Mouse (Mus musculus) liver, embryonic 14.5 days (tissue): ENCODE results near the gene Pym1. TPM values are rescaled to one million over a fixed set of nuclear protein-coding genes. Genes with fewer than 3 reads are reported as not detected.
A peak's percentile ranks its signal among the peaks of the same experiment; 100 is the strongest.

Experiments used
- ATAC-seq: fragments of 200-750 bp; cut with Nextera tagmentation; 2 replicates; pipeline ENCODE4 v1.8.0; 2017; ENCODE audit warnings: moderate number of reproducible peaks, mild to moderate bottlenecking, moderate library complexity; ENCODE audit not compliant: insufficient read depth
- DNase-seq, 3 experiments: peaks; one replicate each; pipeline ENCODE4 v3.0.0-alpha.2; 2012 to 2013; ENCODE audit warnings: low read depth in 3 of 3, low spot score in 3 of 3
- H3K27ac ChIP-seq: fragments of 300-500 bp; sonication (generic); 2 replicates; pipeline ENCODE4 v1.5.1; 2014; ENCODE audit warnings: moderate library complexity, mild to moderate bottlenecking, control low read depth, inconsistent platforms
- H3K27me3 ChIP-seq: fragments of 300-500 bp; sonication (generic); 2 replicates; pipeline ENCODE4 v1.6.1; 2014; ENCODE audit warnings: mild to moderate bottlenecking, low read length, moderate library complexity; ENCODE audit not compliant: control insufficient read depth, insufficient read depth
- H3K36me3 ChIP-seq: fragments of 300-500 bp; sonication (generic); replicated peaks from 2 replicates; pipeline ENCODE4 v1.6.1; 2014; ENCODE audit warnings: low read depth; ENCODE audit not compliant: control insufficient read depth, insufficient read depth
- H3K4me1 ChIP-seq, 2 experiments: fragments of 200-500 bp in 1 of 2; fragments of 300-500 bp in 1 of 2; sonication (generic) in 1 of 2; replicated peaks; 2 replicates each; pipeline ENCODE4 v1.6.1; 2012 to 2014; ENCODE audit warnings: antibody characterized with exemption in 1 of 2, inconsistent platforms in 1 of 2, low read length in 1 of 2; ENCODE audit not compliant: control insufficient read depth in 2 of 2, insufficient read depth in 2 of 2
- H3K4me2 ChIP-seq: fragments of 300-500 bp; sonication (generic); 2 replicates; pipeline ENCODE4 v1.6.1; 2014; ENCODE audit warnings: low read depth, mild to moderate bottlenecking, control low read depth, moderate library complexity
- H3K4me3 ChIP-seq, 2 experiments: fragments of 200-500 bp in 1 of 2; fragments of 300-500 bp in 1 of 2; sonication (generic) in 1 of 2; 2 replicates each; pipeline ENCODE4 v1.5.1; 2012 to 2014; ENCODE audit warnings: low read depth in 2 of 2, low read length in 2 of 2, mild to moderate bottlenecking in 2 of 2, control low read depth in 1 of 2, inconsistent platforms in 1 of 2, moderate library complexity in 1 of 2; ENCODE audit not compliant: insufficient read depth in 1 of 2
- H3K9ac ChIP-seq: fragments of 300-500 bp; sonication (generic); replicated peaks from 2 replicates; pipeline ENCODE4 v1.6.1; 2014; ENCODE audit warnings: mild to moderate bottlenecking, control low read depth, moderate library complexity
- H3K9me3 ChIP-seq: fragments of 300-500 bp; sonication (generic); 2 replicates; pipeline ENCODE4 v1.6.1; 2016; ENCODE audit warnings: low read length, mixed read lengths; ENCODE audit not compliant: control insufficient read depth
- CTCF ChIP-seq: IDR thresholded peaks from 2 replicates; pipeline ENCODE4 v1.5.1; 2016; ENCODE audit warnings: antibody characterized with exemption, low read depth, control low read depth
- EP300 ChIP-seq: IDR thresholded peaks from 2 replicates; pipeline ENCODE4 v1.6.1; 2016; ENCODE audit warnings: antibody characterized with exemption, low read depth
- WGBS: fragments of 180-500 bp; shearing (Covaris S2); extraction: QIAGEN DNeasy Blood & Tissue Kit; methylation state at CpG from one replicate; pipeline ENCODE4 v1.1.7; 2014; ENCODE audit not compliant: insufficient replicate concordance; 5-methylcytosine and 5-hydroxymethylcytosine counted together
- polyA plus RNA-seq, 2 experiments: library from polyadenylated mRNA; depleted of rRNA in 1 of 2; stranded (reverse) in 1 of 2; unstranded in 1 of 2; fragments of >200 nt; fragmentation: Nextera tagmentation in 1 of 2; extraction: Ambion mirVana in 1 of 2; gene quantifications; 2 replicates each; pipeline versions ENCODE4 v1.2.1 to v1.2.3; 2012 to 2014

Gene Pym1
- polyA plus RNA-seq, 2 experiments = 12.4 to 19.5 TPM

DNA sequence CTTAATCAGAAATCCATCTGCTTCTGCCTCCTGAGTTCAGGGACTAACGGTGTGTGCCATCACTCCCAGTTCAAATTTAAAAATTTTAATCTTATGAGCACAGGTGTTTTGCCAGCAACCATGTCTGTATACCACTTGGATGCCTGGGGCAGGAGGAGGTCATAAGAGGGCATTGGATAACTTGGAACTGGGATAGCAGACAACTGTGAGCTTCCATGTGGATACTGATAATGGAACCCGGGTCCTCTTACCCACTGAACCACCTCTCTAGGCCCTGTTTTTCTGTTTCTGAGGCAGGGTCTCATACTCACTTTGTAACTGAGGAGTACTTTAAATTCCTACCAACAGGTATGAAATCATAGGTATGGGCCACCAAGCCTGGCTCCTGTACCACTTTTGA lies 30.8 kb downstream of the Pym1 start:
- no peak for ATAC-seq
- H3K27ac ChIP-seq = no peak overlapping the region
- 61% methylated on average over 2 of the region's 2 CpGs for WGBS

GRCm38 (mm10) chr10:128779011-128779795 lies 31.5 kb downstream of the Pym1 start:
- no peak overlapping the region for H3K27ac ChIP-seq
- no peaks in the 10 kb centered on the region for H3K36me3 ChIP-seq
- ATAC-seq (peak; percentile 70), DNase-seq (peak in 2 of 3 experiments; percentile 22 to 58)
- no peaks in the 10 kb centered on the region for H3K9me3 ChIP-seq
- no peak overlapping the region for H3K9ac ChIP-seq
- 15% methylated on average over 8 of the region's 8 CpGs for WGBS
- no peak overlapping the region for H3K4me2 ChIP-seq
- H3K4me1 ChIP-seq = peaks cover 0 to 9% of the 10 kb centered on the region in 2 experiments; a peak in 2 of 4 replicates
- H3K4me3 ChIP-seq = no peak overlapping the region
- no peaks in the 10 kb centered on the region for H3K27me3 ChIP-seq
- no peak for TF ChIP-seq CTCF
- no peak for TF ChIP-seq EP300

More for the DNA sequence above, 30.8 kb downstream of the Pym1 start:
- no peak for DNase-seq
- H3K27me3 ChIP-seq = no peaks in the 10 kb centered on the region
- H3K9me3 ChIP-seq = no peaks in the 10 kb centered on the region
- H3K4me3 ChIP-seq = no peak overlapping the region
- no peak overlapping the region for H3K4me2 ChIP-seq
- TF ChIP-seq EP300 (no peak), CTCF (no peak)
- H3K4me1 ChIP-seq = peaks cover 0 to 9% of the 10 kb centered on the region in 2 experiments; a peak in 2 of 4 replicates
- H3K36me3 ChIP-seq = no peaks in the 10 kb centered on the region
- H3K9ac ChIP-seq = no peak overlapping the region

- Histone ChIP-seq H3K4me1 (peaks cover 0 to 9% of the 10 kb centered on the region in 2 experiments; a peak in 2 of 4 replicates), H3K4me2 (no peak overlapping the region), H3K9ac (no peak overlapping the region), H3K27me3 (no peaks in the 10 kb centered on the region), H3K9me3 (no peaks in the 10 kb centered on the region), H3K27ac (no peak overlapping the region), H3K4me3 (no peak overlapping the region), H3K36me3 (no peaks in the 10 kb centered on the region)
- TF ChIP-seq EP300 = no peak
- TF ChIP-seq CTCF = no peak
- WGBS = 18% methylated on average over 1 of the region's 1 CpGs
- DNase-seq (no peak), ATAC-seq (no peak)
Measured at GRCm38 (mm10) chr10:128780200-128780599, 32.5 kb downstream of the Pym1 start.

- TF ChIP-seq EP300 = no peak
- TF ChIP-seq CTCF = no peak
- Histone ChIP-seq H3K4me3 (peak within 1 kb of the TSS; percentile 32 to 57), H3K9me3 (no peaks in the 10 kb centered on the region), H3K27me3 (no peaks in the 10 kb centered on the region), H3K4me2 (peak within 1 kb of the TSS; percentile 46), H3K4me1 (peaks cover 0 to 2% of the 10 kb centered on the region in 2 experiments; a peak in 1 of 4 replicates), H3K36me3 (no peaks in the 10 kb centered on the region), H3K9ac (no peak within 1 kb of the TSS), H3K27ac (no peak within 1 kb of the TSS)
- ATAC-seq (peak; percentile 49), DNase-seq (no peak)
- WGBS = 64% methylated on average over 7 of the region's 7 CpGs
Measured at GRCm38 (mm10) chr10:128790398-128791124, 42.9 kb downstream of the Pym1 start, which contains the start of gene Mmp19. Gene Mmp19, plus strand, starts transcription at chr10:128790910.

DNA sequence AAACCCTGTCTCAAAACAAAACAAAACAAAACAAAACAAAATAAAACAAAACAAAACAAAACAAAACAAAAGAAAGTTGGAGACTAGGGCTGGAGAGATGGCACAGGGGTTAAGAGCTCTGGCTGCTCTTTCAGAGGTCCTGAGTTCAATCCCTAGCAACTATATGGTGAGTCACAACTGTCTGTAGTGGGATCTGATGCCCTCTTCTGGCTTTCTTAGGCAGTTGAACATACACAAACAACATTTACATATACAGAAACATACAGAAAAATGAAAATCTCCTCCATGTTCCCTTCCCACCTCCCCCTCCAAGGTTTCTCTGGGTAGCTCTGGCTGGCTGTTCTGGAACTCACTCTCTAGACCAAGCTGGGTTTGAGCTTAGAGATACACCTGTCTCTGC lies 44.4 kb downstream of the Pym1 start:
- H3K4me2 ChIP-seq = no peak overlapping the region
- H3K9ac ChIP-seq = no peak overlapping the region
- H3K9me3 ChIP-seq = no peaks in the 10 kb centered on the region
- H3K27ac ChIP-seq = no peak overlapping the region
- ATAC-seq (no peak), DNase-seq (no peak)
- no peaks in the 10 kb centered on the region for H3K27me3 ChIP-seq
- TF ChIP-seq EP300 (no peak), CTCF (0 out of 2 replicates have a peak, but pooled peaks have one; percentile 18)
- H3K4me1 ChIP-seq = peaks cover 0 to 2% of the 10 kb centered on the region in 2 experiments; a peak in 1 of 4 replicates
- no peaks in the 10 kb centered on the region for H3K36me3 ChIP-seq
- H3K4me3 ChIP-seq = no peak overlapping the region
